24 mouse cellular contexts compared by ENCODE assay signal in the genomic region with DNA sequence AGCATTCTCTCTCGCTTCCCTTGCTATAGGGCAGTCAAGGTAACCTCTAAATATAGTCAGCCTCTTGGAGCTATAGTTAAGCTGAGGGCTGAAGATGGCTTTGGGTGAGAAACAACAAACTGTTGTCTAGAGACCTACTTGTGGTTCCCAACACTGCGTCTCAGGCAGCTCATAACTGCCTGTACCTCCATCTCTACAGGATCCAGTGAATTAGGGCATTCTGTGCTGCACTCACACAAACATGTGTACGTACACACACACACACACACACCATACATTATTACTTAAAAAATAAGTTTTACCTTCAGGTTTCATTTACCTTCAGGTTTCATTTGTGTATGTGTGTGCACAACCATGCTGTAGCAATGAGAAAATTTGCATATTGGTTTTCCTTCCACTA. TPM values are rescaled to one million over a fixed set of nuclear protein-coding genes. Genes with fewer than 3 reads are reported as not detected.
DNase-seq lines count a peak whose midpoint lies in the region; ATAC-seq lines count a peak whose summit lies in the region.
"Had no signal": no experiment of that assay in that cellular context is flagged by ENCODE, and none has a peak within 500 bp of the region (broad histone marks: within the 10 kb centered on the region; RNA-seq: fewer than 3 reads in every experiment).

No protein-coding gene starts in this region.

- 0 out of 2 replicates have a peak, but pooled peaks have one; percentile 12 for ATAC-seq in forebrain, embryonic 11.5 days (replicated peaks; ENCODE audit: low FRiP score)
- ATAC-seq in forebrain, embryonic 14.5 days: no peak
- ATAC-seq in hindbrain, embryonic 15.5 days (ENCODE audit: low FRiP score, low read depth): 0 out of 2 replicates have a peak, but pooled peaks have one; percentile 13
- ATAC-seq in midbrain, embryonic 15.5 days (replicated peaks): peak; percentile 56; the same call in 1 of the 2 replicates
- no peak for ATAC-seq in midbrain, embryonic 11.5 days (ENCODE audit: low FRiP score)
- ATAC-seq: intestine, embryonic 16.5 days; Patski had no signal

- no peak overlapping the region for H3K4me3 ChIP-seq in forebrain, embryonic 11.5 days (ENCODE audit: low read depth, low read length)
- H3K4me3 ChIP-seq in forebrain, embryonic 14.5 days (ENCODE audit: low read depth, low read length): no peak overlapping the region
- no peak overlapping the region for H3K4me3 ChIP-seq in hindbrain, embryonic 15.5 days
- no peak overlapping the region for H3K4me3 ChIP-seq in hindbrain, embryonic 10.5 days
- H3K4me3 ChIP-seq in midbrain, embryonic 15.5 days: no peak overlapping the region
- no peak overlapping the region for H3K4me3 ChIP-seq in midbrain, embryonic 11.5 days (ENCODE audit: low read depth, low read length)
- H3K4me3 ChIP-seq in limb, embryonic 10.5 days: no peak overlapping the region
- H3K4me3 ChIP-seq: liver, embryonic 15.5 days; lung, embryonic 15.5 days; midbrain, embryonic 12.5 days; neural tube, embryonic 13.5 days had no signal

- H3K9me3 ChIP-seq in forebrain, embryonic 11.5 days (ENCODE audit: control insufficient read depth, low read length): no peaks in the 10 kb centered on the region
- no peaks in the 10 kb centered on the region for H3K9me3 ChIP-seq in forebrain, embryonic 14.5 days (replicated peaks; ENCODE audit: control insufficient read depth, low read length)
- H3K9me3 ChIP-seq in hindbrain, embryonic 15.5 days: no peaks in the 10 kb centered on the region
- no peaks in the 10 kb centered on the region for H3K9me3 ChIP-seq in hindbrain, embryonic 10.5 days
- H3K9me3 ChIP-seq in midbrain, embryonic 15.5 days: no peaks in the 10 kb centered on the region
- H3K9me3 ChIP-seq in midbrain, embryonic 11.5 days (ENCODE audit: control insufficient read depth, low read length): no peaks in the 10 kb centered on the region
- no peaks in the 10 kb centered on the region for H3K9me3 ChIP-seq in limb, embryonic 10.5 days (replicated peaks)
- H3K9me3 ChIP-seq: liver, embryonic 15.5 days; lung, embryonic 15.5 days; midbrain, embryonic 12.5 days; neural tube, embryonic 13.5 days had no signal

- no peak overlapping the region for H3K9ac ChIP-seq in forebrain, embryonic 11.5 days (ENCODE audit: low read length)
- H3K9ac ChIP-seq in forebrain, embryonic 14.5 days (ENCODE audit: low read length): no peak overlapping the region
- no peak overlapping the region for H3K9ac ChIP-seq in hindbrain, embryonic 15.5 days
- no peak overlapping the region for H3K9ac ChIP-seq in midbrain, embryonic 15.5 days
- H3K9ac ChIP-seq in midbrain, embryonic 11.5 days (ENCODE audit: low read length): no peak overlapping the region
- H3K9ac ChIP-seq: liver, embryonic 15.5 days; lung, embryonic 15.5 days; midbrain, embryonic 12.5 days; neural tube, embryonic 13.5 days had no signal

- DNase-seq in forebrain, embryonic 11.5 days (ENCODE audit: low spot score): no peak
- no peak for DNase-seq in forebrain, embryonic 14.5 days (ENCODE audit: low spot score)
- no peak for DNase-seq in hindbrain, embryonic 10.5 days (ENCODE audit: low spot score)
- no peak for DNase-seq in midbrain, embryonic 11.5 days (ENCODE audit: low spot score, missing footprints)
- peak; percentile 18 for DNase-seq in limb, embryonic 10.5 days (ENCODE audit: low spot score)
- no peak for DNase-seq in kidney, adult 18-20 months
- DNase-seq: adrenal gland, postnatal 10 days; cerebellum, adult 8-10 months; cerebellum, postnatal 36 days; gastrocnemius, postnatal 10 days; heart, postnatal 14 days; kidney, adult 9 months; kidney, postnatal 10 days; layer of hippocampus, adult 9-11 months; liver; thymus, postnatal 4 days had no signal

- H3K4me1 ChIP-seq in forebrain, embryonic 11.5 days (replicated peaks; ENCODE audit: control insufficient read depth, insufficient read depth, low read length): no peaks in the 10 kb centered on the region
- no peaks in the 10 kb centered on the region for H3K4me1 ChIP-seq in forebrain, embryonic 14.5 days (ENCODE audit: control insufficient read depth, insufficient read depth, low read length)
- no peaks in the 10 kb centered on the region for H3K4me1 ChIP-seq in hindbrain, embryonic 15.5 days (replicated peaks)
- no peaks in the 10 kb centered on the region for H3K4me1 ChIP-seq in hindbrain, embryonic 10.5 days (replicated peaks)
- no peaks in the 10 kb centered on the region for H3K4me1 ChIP-seq in midbrain, embryonic 15.5 days
- H3K4me1 ChIP-seq in midbrain, embryonic 11.5 days (ENCODE audit: control insufficient read depth, insufficient read depth, low read length): no peaks in the 10 kb centered on the region
- H3K4me1 ChIP-seq in limb, embryonic 10.5 days: no peaks in the 10 kb centered on the region
- H3K4me1 ChIP-seq: liver, embryonic 15.5 days; lung, embryonic 15.5 days; midbrain, embryonic 12.5 days; neural tube, embryonic 13.5 days had no signal

- no peak overlapping the region for H3K27ac ChIP-seq in forebrain, embryonic 11.5 days (ENCODE audit: low read depth, low read length)
- H3K27ac ChIP-seq in forebrain, embryonic 14.5 days (ENCODE audit: low read depth, low read length): no peak overlapping the region
- H3K27ac ChIP-seq in hindbrain, embryonic 15.5 days (replicated peaks): no peak overlapping the region
- no peak overlapping the region for H3K27ac ChIP-seq in hindbrain, embryonic 10.5 days
- H3K27ac ChIP-seq in midbrain, embryonic 15.5 days: no peak overlapping the region
- H3K27ac ChIP-seq in midbrain, embryonic 11.5 days (ENCODE audit: low read depth, low read length): no peak overlapping the region
- no peak overlapping the region for H3K27ac ChIP-seq in limb, embryonic 10.5 days
- H3K27ac ChIP-seq: liver, embryonic 15.5 days; lung, embryonic 15.5 days; midbrain, embryonic 12.5 days; neural tube, embryonic 13.5 days had no signal

- no peaks in the 10 kb centered on the region for H3K27me3 ChIP-seq in forebrain, embryonic 11.5 days (ENCODE audit: control insufficient read depth, insufficient read depth, low read length)
- H3K27me3 ChIP-seq in forebrain, embryonic 14.5 days (replicated peaks; ENCODE audit: control insufficient read depth, insufficient read depth, low read length): no peaks in the 10 kb centered on the region
- H3K27me3 ChIP-seq in hindbrain, embryonic 15.5 days: no peaks in the 10 kb centered on the region
- no peaks in the 10 kb centered on the region for H3K27me3 ChIP-seq in hindbrain, embryonic 10.5 days (ENCODE audit: insufficient read depth, poor library complexity, severe bottlenecking)
- no peaks in the 10 kb centered on the region for H3K27me3 ChIP-seq in midbrain, embryonic 15.5 days (replicated peaks)
- H3K27me3 ChIP-seq in midbrain, embryonic 11.5 days (ENCODE audit: control insufficient read depth, insufficient read depth, low read length): no peaks in the 10 kb centered on the region
- H3K27me3 ChIP-seq in limb, embryonic 10.5 days (ENCODE audit: low read depth, poor library complexity, severe bottlenecking): no peaks in the 10 kb centered on the region
- H3K27me3 ChIP-seq: liver, embryonic 15.5 days; lung, embryonic 15.5 days; midbrain, embryonic 12.5 days; neural tube, embryonic 13.5 days; Patski had no signal

- 95% methylated on average over 3 of the region's 3 CpGs for WGBS in forebrain, embryonic 11.5 days
- 91% methylated on average over 3 of the region's 3 CpGs for WGBS in forebrain, embryonic 14.5 days
- WGBS in hindbrain, embryonic 15.5 days: 92% methylated on average over 3 of the region's 3 CpGs
- WGBS in hindbrain, embryonic 10.5 days: 91% methylated on average over 3 of the region's 3 CpGs
- WGBS in midbrain, embryonic 15.5 days: 89% methylated on average over 3 of the region's 3 CpGs
- WGBS in midbrain, embryonic 11.5 days: 87% methylated on average over 3 of the region's 3 CpGs
- WGBS in limb, embryonic 10.5 days: 92% methylated on average over 3 of the region's 3 CpGs

- no peak overlapping the region for H3K4me2 ChIP-seq in forebrain, embryonic 11.5 days (ENCODE audit: low read depth, low read length, severe bottlenecking)
- no peak overlapping the region for H3K4me2 ChIP-seq in forebrain, embryonic 14.5 days (ENCODE audit: low read length)
- H3K4me2 ChIP-seq in hindbrain, embryonic 15.5 days: no peak overlapping the region
- no peak overlapping the region for H3K4me2 ChIP-seq in midbrain, embryonic 15.5 days
- H3K4me2 ChIP-seq in midbrain, embryonic 11.5 days: no peak overlapping the region
- H3K4me2 ChIP-seq: liver, embryonic 15.5 days; lung, embryonic 15.5 days; midbrain, embryonic 12.5 days; neural tube, embryonic 13.5 days had no signal

- H3K36me3 ChIP-seq in forebrain, embryonic 11.5 days (ENCODE audit: control insufficient read depth, insufficient read depth, low read length): peaks cover 8% of the 10 kb centered on the region
- H3K36me3 ChIP-seq in forebrain, embryonic 14.5 days (ENCODE audit: control insufficient read depth, insufficient read depth, low read length): peaks cover 80% of the 10 kb centered on the region
- H3K36me3 ChIP-seq in hindbrain, embryonic 15.5 days: peaks cover 77% of the 10 kb centered on the region
- peaks cover 96% of the 10 kb centered on the region for H3K36me3 ChIP-seq in hindbrain, embryonic 10.5 days
- peaks cover 57% of the 10 kb centered on the region for H3K36me3 ChIP-seq in midbrain, embryonic 15.5 days (replicated peaks)
- peaks cover 23% of the 10 kb centered on the region for H3K36me3 ChIP-seq in midbrain, embryonic 11.5 days (ENCODE audit: control insufficient read depth, insufficient read depth, low read length)
- peaks cover 85% of the 10 kb centered on the region for H3K36me3 ChIP-seq in limb, embryonic 10.5 days

RNA-seq across cellular contexts. Expression of a gene that starts 25.5 kb away (rescaled TPM):
- 148 and 151 TPM in 2 replicates for polyA plus RNA-seq in forebrain, embryonic 11.5 days (2014; fragmentation: Nextera tagmentation; extraction: Ambion mirVana)
- polyA plus RNA-seq in forebrain, embryonic 14.5 days (2014; fragmentation: Nextera tagmentation; extraction: Ambion mirVana): 137 and 169 TPM in 2 replicates
- 135 and 140 TPM in 2 replicates for polyA plus RNA-seq in hindbrain, embryonic 15.5 days (2015; fragmentation: Nextera tagmentation; extraction: Ambion mirVana)
- polyA plus RNA-seq in hindbrain, embryonic 10.5 days (2016; fragmentation: Nextera tagmentation; extraction: Ambion mirVana): 115 and 131 TPM in 2 replicates
- polyA plus RNA-seq in midbrain, embryonic 15.5 days (2015; fragmentation: Nextera tagmentation; extraction: Ambion mirVana): 140 and 146 TPM in 2 replicates
- polyA plus RNA-seq in midbrain, embryonic 11.5 days (2014; fragmentation: Nextera tagmentation; extraction: Ambion mirVana): 176 and 200 TPM in 2 replicates
- 93.3 and 103 TPM in 2 replicates for polyA plus RNA-seq in limb, embryonic 10.5 days (2016; fragmentation: Nextera tagmentation; extraction: Ambion mirVana)

Comparison
In these comparisons a context has a peak if more than half of its experiments do, and no peak if none do; other contexts are left out.
1. ATAC-seq: peak in forebrain, embryonic 11.5 days (single experiment), hindbrain, embryonic 15.5 days (single experiment) and midbrain, embryonic 15.5 days (single experiment); none in forebrain, embryonic 14.5 days (single experiment) and midbrain, embryonic 11.5 days (single experiment).